Mouse (Mus musculus) lung, adult 2 months (tissue): ENCODE data around the gene Zfp629. TPM values are rescaled to one million over a fixed set of nuclear protein-coding genes. Genes with fewer than 3 reads are reported as not detected.
A peak's percentile ranks its signal among the peaks of the same experiment; 100 is the strongest.

Experiments used
- DNase-seq: peaks from one replicate; pipeline ENCODE4 v3.0.0; 2022
- H3K4me1 ChIP-seq: fragments of 200-500 bp; 2 replicates; pipeline ENCODE4 v1.6.1; 2011; ENCODE audit warnings: low read length; ENCODE audit not compliant: control insufficient read depth, insufficient read depth
- H3K4me3 ChIP-seq: fragments of 200-500 bp; replicated peaks from 2 replicates; pipeline ENCODE3; 2011; ENCODE audit warnings: low read depth, mild to moderate bottlenecking, control low read depth, low read length; ENCODE audit errors: extremely low read depth
- CTCF ChIP-seq: fragments of 200-500 bp; IDR thresholded peaks from 2 replicates; pipeline ENCODE4 v1.5.1; 2011; ENCODE audit warnings: mild to moderate bottlenecking, low read length, control low read depth; ENCODE audit not compliant: insufficient read depth
- POLR2A ChIP-seq: fragments of 200-500 bp; IDR thresholded peaks from 2 replicates; pipeline ENCODE4 v1.6.1; 2011; ENCODE audit warnings: low read depth, mild to moderate bottlenecking, control low read depth, low read length, borderline replicate concordance; ENCODE audit errors: extremely low read depth
- WGBS: fragments of 180-500 bp; shearing (Covaris S2); methylation state at CpG from one replicate; pipeline ENCODE4 v1.1.7; 2018; 5-methylcytosine and 5-hydroxymethylcytosine counted together
- polyA plus RNA-seq: library from polyadenylated mRNA; depleted of rRNA; stranded (reverse); fragments of >200 nt; gene quantifications from 2 replicates; pipeline ENCODE4 v1.2.3, GENCODE M21; 2012; rRNA removed

The Zfp629 gene
- polyA plus RNA-seq, result 13.9 and 15.4 TPM in 2 replicates

DNA sequence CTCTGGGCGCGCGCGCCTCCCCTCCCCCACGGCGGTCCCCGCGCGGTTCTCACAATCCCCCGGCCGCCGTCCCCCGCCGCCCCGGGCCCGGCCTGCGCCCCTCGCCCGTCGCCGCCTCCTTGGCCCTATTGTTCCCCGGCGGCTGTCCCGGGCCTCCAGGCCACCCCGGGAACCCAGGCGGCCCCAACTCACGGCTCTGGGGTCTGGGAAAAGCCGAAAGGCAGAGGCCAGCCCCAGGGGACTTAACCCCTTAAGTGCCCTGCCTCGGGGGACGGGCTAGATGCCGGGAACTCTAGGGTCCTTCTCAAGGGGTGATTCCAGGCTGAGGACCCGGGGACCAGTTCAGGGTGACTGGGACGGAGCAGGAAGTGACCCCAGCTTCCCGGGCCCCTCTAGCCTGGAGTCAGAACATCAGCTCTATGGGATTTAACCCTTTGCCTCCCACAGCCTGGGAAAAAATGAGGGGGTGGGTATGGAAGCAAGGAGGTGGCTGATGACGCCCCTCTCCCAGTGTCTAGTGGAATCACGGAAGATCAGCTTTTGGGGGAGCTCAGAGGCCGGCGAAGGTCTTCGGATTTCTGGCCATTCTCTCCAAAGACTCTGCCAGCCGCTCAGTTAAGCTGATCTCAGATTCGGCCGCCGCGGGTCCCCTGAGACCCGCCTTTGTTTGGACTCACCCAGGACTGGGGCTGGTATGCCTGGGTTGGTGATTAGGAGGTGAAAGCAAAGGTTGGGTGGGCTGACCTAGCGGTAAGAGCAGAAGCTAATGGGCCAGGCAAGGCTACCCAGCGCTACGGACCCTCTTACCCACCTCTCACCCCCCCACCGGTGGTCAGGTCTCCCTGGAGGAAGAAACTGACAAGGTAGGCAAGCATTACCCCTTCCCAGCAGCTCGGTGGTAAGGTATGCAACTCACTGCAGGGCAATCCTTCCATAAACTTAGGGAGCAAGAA lies at the start of gene Zfp629:
TSS of gene Zfp629 (minus strand) at position 907 of the 953 bp plus-strand sequence.
- DNase-seq, result peak; percentile 73
- H3K4me1 ChIP-seq, result 0 out of 2 replicates have a peak, but pooled peaks cover 7% of the 10 kb centered on the region
- H3K4me3 ChIP-seq, result peak within 1 kb of the TSS; percentile 91
- under 1% methylated on average over 50 of the region's 50 CpGs for WGBS
- no peak for TF ChIP-seq CTCF
- TF ChIP-seq POLR2A, result peak; percentile 22; the same call in 1 of the 2 replicates

DNA sequence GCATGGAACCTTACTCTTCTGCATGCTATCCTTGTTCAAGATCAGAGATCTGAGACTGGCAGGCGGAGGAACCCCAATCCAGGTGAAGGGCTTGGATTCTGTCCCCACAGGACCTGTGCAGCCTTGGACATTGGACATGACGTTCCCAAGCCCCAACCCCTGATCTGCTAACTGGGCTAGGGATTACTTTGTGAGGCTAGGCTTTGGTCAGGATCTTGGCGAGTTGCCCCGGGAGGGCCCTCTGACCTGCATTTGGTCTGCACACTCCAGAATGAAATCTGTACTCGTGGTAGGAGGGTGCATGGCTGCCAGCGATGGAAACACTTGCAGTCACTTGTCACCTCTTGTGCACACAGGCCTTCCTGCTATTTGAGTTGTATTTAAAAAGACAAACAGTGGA lies 47.3 kb upstream of the Zfp629 start:
- DNase-seq, result no peak
- Histone ChIP-seq H3K4me3 (no peak overlapping the region), H3K4me1 (no peaks in the 10 kb centered on the region)
- whole genome bisulfite sequencing, result 73% methylated on average over 6 of the region's 6 CpGs
- TF ChIP-seq CTCF (no peak), POLR2A (no peak)

DNA sequence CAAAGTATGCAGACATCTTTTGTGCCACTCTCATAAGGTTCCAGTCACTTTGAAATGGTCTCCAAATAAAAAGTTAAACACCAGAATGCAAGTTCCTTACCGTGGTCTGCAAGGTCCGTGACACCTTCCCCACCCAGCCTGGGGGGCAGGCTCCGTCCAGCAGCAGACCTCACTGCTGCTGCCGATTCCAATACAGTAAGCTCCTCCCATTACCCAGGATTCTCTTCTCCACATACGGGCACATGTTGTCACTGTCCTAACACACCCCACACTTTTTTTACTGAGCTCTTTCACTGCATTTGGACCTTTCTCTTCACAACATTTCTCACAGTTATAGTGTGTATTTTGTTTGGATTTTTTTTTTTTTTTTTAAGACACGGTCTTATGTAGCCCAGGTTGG lies 46.2 kb upstream of the Zfp629 start:
- no peak for DNase-seq
- Histone ChIP-seq H3K4me3 (no peak overlapping the region), H3K4me1 (no peaks in the 10 kb centered on the region)
- TF ChIP-seq POLR2A (no peak), CTCF (no peak)
- 72% methylated on average over 6 of the region's 6 CpGs for WGBS

DNA sequence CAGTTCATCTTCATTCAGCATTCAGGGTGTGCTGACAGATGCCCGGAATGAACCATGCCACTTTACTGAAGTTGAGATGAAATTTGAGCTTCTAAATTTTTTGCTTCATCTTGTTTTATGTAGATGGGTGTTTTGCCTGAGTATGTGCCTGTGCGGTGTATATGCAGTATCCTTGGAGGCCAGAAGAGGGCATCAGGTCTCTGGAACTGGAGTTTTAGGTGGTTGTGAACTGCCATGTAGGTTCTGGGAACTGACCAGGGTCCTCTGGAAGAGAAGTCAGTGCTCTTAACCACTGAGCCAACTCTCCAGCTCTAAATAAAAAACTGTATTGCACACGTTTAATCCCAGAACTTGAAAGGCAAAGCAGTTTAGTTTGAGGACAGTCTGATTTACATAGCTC lies 45.3 kb upstream of the Zfp629 start:
- TF ChIP-seq CTCF, result no peak
- no peak for TF ChIP-seq POLR2A
- WGBS, result 84% methylated on average over 3 of the region's 3 CpGs
- Histone ChIP-seq H3K4me3 (no peak overlapping the region), H3K4me1 (no peaks in the 10 kb centered on the region)
- DNase-seq, result no peak

DNA sequence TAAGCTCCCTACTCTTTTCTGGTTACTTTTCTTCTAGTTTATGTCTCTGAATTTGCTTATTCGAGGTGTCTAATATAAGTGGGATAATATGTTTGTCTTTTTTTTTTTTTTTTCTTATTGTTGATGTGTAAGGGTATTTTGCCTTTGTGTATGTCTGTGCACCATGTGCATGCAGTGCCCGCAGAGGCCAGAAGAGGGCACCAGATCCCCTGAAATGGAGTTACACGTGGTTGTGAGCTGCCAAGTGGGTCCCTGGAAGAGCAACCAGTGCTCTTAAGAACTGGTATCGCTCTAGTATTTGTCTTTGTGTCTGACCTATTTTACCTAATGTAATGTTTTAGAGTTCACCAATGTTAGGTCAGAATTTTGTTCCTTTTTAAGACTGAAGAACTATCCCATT lies 41.3 kb upstream of the Zfp629 start:
- Histone ChIP-seq H3K4me1 (no peaks in the 10 kb centered on the region), H3K4me3 (no peak overlapping the region)
- peak; percentile 36 for DNase-seq
- WGBS, result 33% methylated on average over 4 of the region's 4 CpGs
- peak; percentile 60 for TF ChIP-seq CTCF
- no peak for TF ChIP-seq POLR2A

DNA sequence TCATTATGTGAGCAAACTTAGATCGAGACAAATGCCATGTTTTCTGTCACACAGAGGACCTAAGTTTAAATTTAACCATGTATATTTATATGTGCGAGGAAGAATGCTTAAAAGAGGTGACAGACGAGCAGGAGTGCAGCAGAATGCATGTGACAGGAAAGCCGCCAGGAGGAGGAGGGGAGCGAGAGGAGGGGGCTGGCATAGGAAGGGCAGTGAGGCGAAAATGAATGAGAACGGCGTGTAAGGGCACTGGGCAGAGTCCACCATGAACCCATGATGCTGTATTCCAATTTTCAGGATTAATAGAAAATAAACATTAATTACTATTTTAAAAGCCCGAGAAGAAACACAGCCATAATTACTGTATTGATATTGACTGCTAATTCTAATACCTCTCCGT lies 38.7 kb upstream of the Zfp629 start:
- TF ChIP-seq CTCF, result no peak
- no peak for TF ChIP-seq POLR2A
- H3K4me1 ChIP-seq, result no peaks in the 10 kb centered on the region
- WGBS, result 62% methylated on average over 10 of the region's 10 CpGs
- DNase-seq, result no peak
- no peak overlapping the region for H3K4me3 ChIP-seq

DNA sequence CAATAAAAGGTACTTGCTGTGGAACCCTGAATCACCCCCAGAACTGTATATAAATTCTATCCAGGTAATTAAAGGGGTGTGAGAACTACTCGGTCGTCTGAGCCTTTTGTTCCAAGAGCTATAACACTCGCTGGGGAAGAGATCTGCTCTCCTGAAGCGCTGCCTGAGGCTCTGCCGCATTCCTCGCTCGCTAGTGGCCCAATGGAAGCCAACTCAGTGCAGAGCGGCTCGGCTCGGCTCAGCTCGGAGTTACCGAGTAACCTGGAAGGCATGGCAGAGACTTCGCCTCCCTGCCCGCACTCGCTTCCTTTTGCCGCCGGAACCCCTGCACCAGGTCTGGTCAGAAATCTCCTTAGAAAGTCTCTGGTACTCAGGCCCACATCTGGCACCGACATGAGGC lies 36.5 kb upstream of the Zfp629 start:
- no peak for DNase-seq
- TF ChIP-seq CTCF (no peak), POLR2A (no peak)
- WGBS, result 16% methylated on average over 18 of the region's 18 CpGs
- no peak overlapping the region for H3K4me3 ChIP-seq
- H3K4me1 ChIP-seq, result no peaks in the 10 kb centered on the region

DNA sequence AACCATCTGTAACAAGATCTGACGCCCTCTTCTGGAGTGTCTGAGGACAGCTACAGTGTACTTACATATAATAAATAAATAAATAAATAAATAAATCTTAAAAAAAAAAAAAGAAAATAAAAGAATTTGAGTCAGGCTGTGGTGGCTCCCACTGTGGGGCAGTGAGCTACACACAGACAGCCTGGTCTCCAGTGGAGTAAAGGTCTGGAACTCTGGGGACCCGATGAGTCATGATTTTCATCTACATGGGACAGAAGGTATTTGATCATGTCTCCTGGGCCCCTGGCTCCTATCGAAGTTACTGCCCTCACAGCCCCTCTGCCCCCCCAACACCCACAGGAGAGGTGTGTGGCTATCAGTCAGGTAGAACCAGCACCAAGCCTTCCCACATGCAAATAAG lies 36.0 kb upstream of the Zfp629 start:
- WGBS, result 75% methylated on average over 3 of the region's 3 CpGs
- Histone ChIP-seq H3K4me1 (no peaks in the 10 kb centered on the region), H3K4me3 (no peak overlapping the region)
- DNase-seq, result no peak
- TF ChIP-seq CTCF (no peak), POLR2A (no peak)

DNA sequence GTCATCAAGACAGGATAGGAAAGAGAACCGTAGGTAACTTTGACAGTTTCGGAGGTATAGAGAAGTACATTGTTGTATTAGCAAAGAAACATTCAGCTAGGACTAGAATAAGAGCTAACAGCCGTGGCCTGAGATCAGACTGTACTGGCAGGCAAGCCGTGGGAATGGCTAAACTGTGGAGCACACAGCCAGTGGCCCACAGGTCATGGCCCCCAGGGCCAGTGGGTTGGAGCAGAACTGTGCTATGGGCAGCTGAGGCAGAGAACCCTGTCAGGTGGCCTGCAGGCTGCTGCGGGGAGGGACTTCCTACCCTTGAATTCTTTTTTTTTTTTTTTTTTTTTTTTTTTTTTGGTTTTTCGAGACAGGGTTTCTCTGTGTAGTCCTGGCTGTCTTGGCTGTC lies 33.6 kb upstream of the Zfp629 start:
- H3K4me1 ChIP-seq, result no peaks in the 10 kb centered on the region
- 72% methylated on average over 6 of the region's 6 CpGs for WGBS
- TF ChIP-seq CTCF (no peak), POLR2A (no peak)
- DNase-seq, result no peak
- no peak overlapping the region for H3K4me3 ChIP-seq
